In the genomic region with DNA sequence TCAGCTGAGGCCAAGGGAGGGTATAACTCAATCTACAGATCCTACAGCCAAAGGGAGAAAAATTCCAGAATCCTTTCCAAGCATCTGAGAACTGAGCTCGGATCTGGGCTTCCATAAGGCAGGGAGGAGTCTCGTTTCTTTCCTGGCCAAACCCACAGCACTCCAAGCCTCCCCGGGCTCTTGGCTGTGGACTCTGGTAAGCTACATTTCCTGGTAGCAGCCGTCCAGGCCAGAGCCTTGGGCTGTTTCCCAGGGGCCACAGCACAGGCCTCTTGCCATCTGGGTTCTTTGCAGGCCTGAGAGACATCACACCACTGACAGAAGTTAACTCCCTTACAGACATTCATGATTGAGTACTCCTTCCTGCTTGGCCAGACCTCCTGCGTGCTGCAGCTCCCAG, we compare ENCODE assay signal across 13 mouse cellular contexts.
DNase-seq lines count a peak whose midpoint lies in the region; ATAC-seq lines count a peak whose summit lies in the region.
"Had no signal": no experiment of that assay in that cellular context is flagged by ENCODE, and none has a peak within 500 bp of the region (broad histone marks: within the 10 kb centered on the region; RNA-seq: fewer than 3 reads in every experiment).

No protein-coding gene starts in this region.

- no peak overlapping the region for H3K4me3 ChIP-seq in hindbrain, embryonic 10.5 days
- H3K4me3 ChIP-seq: lung, embryonic 15.5 days had no signal

- H3K9me3 ChIP-seq in hindbrain, embryonic 10.5 days = no peaks in the 10 kb centered on the region
- H3K9me3 ChIP-seq: lung, embryonic 15.5 days had no signal

- 87% methylated on average over 5 of the region's 5 CpGs for WGBS in hindbrain, embryonic 10.5 days

- H3K36me3 ChIP-seq in hindbrain, embryonic 10.5 days = peaks cover 84% of the 10 kb centered on the region

- no peak overlapping the region for H3K27ac ChIP-seq in hindbrain, embryonic 10.5 days
- H3K27ac ChIP-seq: lung, embryonic 15.5 days; stomach, postnatal 0 days had no signal

- no peaks in the 10 kb centered on the region for H3K4me1 ChIP-seq in hindbrain, embryonic 10.5 days (replicated peaks)
- H3K4me1 ChIP-seq: lung, embryonic 15.5 days had no signal

- H3K27me3 ChIP-seq in hindbrain, embryonic 10.5 days (ENCODE audit: insufficient read depth, poor library complexity, severe bottlenecking) = no peaks in the 10 kb centered on the region
- H3K27me3 ChIP-seq: lung, embryonic 15.5 days had no signal

- DNase-seq in frontal cortex, postnatal 10 days (ENCODE audit: low spot score in 2 of 2) = no peak
- peak; percentile 25 for DNase-seq in ovary, adult 18-20 months (ENCODE audit: low spot score)
- DNase-seq in ovary, postnatal 14 days (ENCODE audit: low spot score) = no peak
- DNase-seq in heart, adult 8-10 months (ENCODE audit: low spot score) = peak; percentile 45
- DNase-seq in B cell, adult 2 months = no peak
- no peak for DNase-seq in hindbrain, embryonic 10.5 days (ENCODE audit: low spot score)
- DNase-seq in left cerebral cortex, adult 8-10 months (ENCODE audit: low spot score in 2 of 2) = no peak
- DNase-seq: right cerebral cortex, adult 18-20 months had no signal

- peak; percentile 67 for ATAC-seq in frontal cortex, adult (ENCODE audit: low TSS enrichment)
- ATAC-seq: forebrain, embryonic 16.5 days; hindbrain, embryonic 16.5 days had no signal

Comparison
In these comparisons a context has a peak if more than half of its experiments do, and no peak if none do; other contexts are left out.
1. DNase-seq: peak in ovary, adult 18-20 months (single experiment) and heart, adult 8-10 months (single experiment); none in frontal cortex, postnatal 10 days (0 of 2), ovary, postnatal 14 days (single experiment), B cell, adult 2 months (0 of 2), hindbrain, embryonic 10.5 days (single experiment) and left cerebral cortex, adult 8-10 months (0 of 2).